Mouse (Mus musculus) intestine, postnatal 0 days (tissue): ENCODE measurements around the gene Zfp706. TPM values are rescaled to one million over a fixed set of nuclear protein-coding genes. Genes with fewer than 3 reads are reported as not detected.

ENCODE experiments used
- ATAC-seq: fragments of 200-750 bp; cut with Nextera tagmentation; 2 replicates; pipeline ENCODE4 v1.8.0; 2017; ENCODE audit warnings: mild to moderate bottlenecking, moderate TSS enrichment, moderate library complexity
- H3K27ac ChIP-seq: fragments of 300-500 bp; sonication (generic); 2 replicates; pipeline ENCODE4 v1.5.1; 2014; ENCODE audit warnings: mild to moderate bottlenecking, low read depth, low read length, moderate library complexity
- H3K27me3 ChIP-seq: fragments of 300-500 bp; sonication (generic); replicated peaks from 2 replicates; pipeline ENCODE4 v1.6.1; 2014; ENCODE audit warnings: low read length, mixed read lengths; ENCODE audit not compliant: control insufficient read depth, insufficient read depth
- H3K36me3 ChIP-seq: fragments of 300-500 bp; sonication (generic); 2 replicates; pipeline ENCODE4 v1.6.1; 2014; ENCODE audit warnings: mild to moderate bottlenecking, moderate library complexity; ENCODE audit not compliant: control insufficient read depth, insufficient read depth
- H3K4me1 ChIP-seq: fragments of 300-500 bp; sonication (generic); replicated peaks from 2 replicates; pipeline ENCODE4 v1.6.1; 2014; ENCODE audit warnings: antibody characterized with exemption, low read length, mixed read lengths; ENCODE audit not compliant: control insufficient read depth, insufficient read depth
- H3K4me2 ChIP-seq: fragments of 300-500 bp; sonication (generic); replicated peaks from 2 replicates; pipeline ENCODE4 v1.6.1; 2014; ENCODE audit warnings: low read depth, mild to moderate bottlenecking, moderate library complexity
- H3K4me3 ChIP-seq: fragments of 300-500 bp; sonication (generic); 2 replicates; pipeline ENCODE4 v1.5.1; 2014; ENCODE audit warnings: low read depth, low read length
- H3K9ac ChIP-seq: fragments of 300-500 bp; sonication (generic); 2 replicates; pipeline ENCODE4 v1.6.1; 2014; ENCODE audit warnings: mild to moderate bottlenecking, low read depth, low read length
- H3K9me3 ChIP-seq: fragments of 300-500 bp; sonication (generic); 2 replicates; pipeline ENCODE4 v1.6.1; 2016; ENCODE audit warnings: mixed run types; ENCODE audit not compliant: control insufficient read depth
- CTCF ChIP-seq: sonication (generic); IDR thresholded peaks from 2 replicates; pipeline ENCODE4 v1.5.1; 2016; ENCODE audit warnings: low read depth, mild to moderate bottlenecking, control low read depth, antibody characterized with exemption, moderate library complexity
- WGBS: fragments of 180-500 bp; shearing (Covaris S2); extraction: QIAGEN DNeasy Blood & Tissue Kit; methylation state at CpG from one replicate; pipeline ENCODE4 v1.1.7; 2014; 5-methylcytosine and 5-hydroxymethylcytosine counted together
- polyA plus RNA-seq: library from polyadenylated mRNA; unstranded; fragments of >200 nt; fragmentation: Nextera tagmentation; extraction: Ambion mirVana; gene quantifications from 2 replicates; pipeline ENCODE4 v1.2.1, GENCODE M21; 2015

Zfp706 gene
- polyA plus RNA-seq, 1 experiment from 2014 or later, result 609 TPM

DNA sequence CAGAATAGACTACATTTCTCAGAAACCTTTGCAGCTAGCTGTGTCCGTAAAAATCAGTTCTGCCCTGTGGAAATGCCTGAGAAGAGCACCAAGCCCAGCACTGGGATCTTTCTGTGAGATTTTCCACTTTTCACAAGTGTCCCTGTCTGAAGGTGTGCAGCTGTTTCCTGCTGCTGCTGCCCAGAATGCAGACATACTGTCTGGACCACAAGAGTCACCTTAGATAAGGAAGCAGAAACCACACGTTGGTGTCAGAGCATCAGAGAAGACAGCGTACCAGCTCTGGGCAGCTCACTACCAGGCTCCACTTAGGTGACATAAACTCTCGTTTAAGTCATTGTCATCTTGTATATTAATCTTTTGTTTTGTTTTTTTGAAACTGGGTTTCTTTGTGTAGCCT is 41.8 kb downstream of the Zfp706 start:
- H3K27me3 ChIP-seq, result no peaks in the 10 kb centered on the region
- ATAC-seq, result no peak
- 76% methylated on average over 4 of the region's 4 CpGs for WGBS
- no peak overlapping the region for H3K4me2 ChIP-seq
- H3K9me3 ChIP-seq, result no peaks in the 10 kb centered on the region
- H3K27ac ChIP-seq, result no peak overlapping the region
- H3K4me3 ChIP-seq, result no peak overlapping the region
- no peaks in the 10 kb centered on the region for H3K36me3 ChIP-seq
- TF ChIP-seq CTCF, result no peak
- H3K4me1 ChIP-seq, result peaks cover 4% of the 10 kb centered on the region; the same call in 1 of the 2 replicates
- H3K9ac ChIP-seq, result no peak overlapping the region

DNA sequence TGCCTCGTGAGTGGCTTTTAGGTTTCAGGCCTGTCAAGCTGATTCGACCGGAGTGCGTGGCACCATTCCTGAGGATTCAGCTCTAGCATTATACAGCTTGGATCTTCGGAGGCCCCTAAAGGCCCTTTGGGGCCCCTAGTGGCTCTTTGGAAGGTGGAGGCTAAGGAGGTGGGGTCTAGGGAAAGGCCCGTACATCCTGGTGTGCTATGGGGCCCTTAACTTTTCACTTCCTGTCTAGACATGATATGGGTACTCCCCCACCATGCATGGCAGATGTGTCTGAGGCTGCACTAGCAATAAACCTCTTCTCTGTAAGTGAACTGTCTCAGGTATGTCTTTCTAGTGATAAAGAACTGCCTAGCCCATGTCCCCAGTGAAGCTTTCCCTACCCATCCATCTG is 44.6 kb downstream of the Zfp706 start:
- no peak for ATAC-seq
- H3K27me3 ChIP-seq, result no peaks in the 10 kb centered on the region
- no peaks in the 10 kb centered on the region for H3K36me3 ChIP-seq
- no peak for TF ChIP-seq CTCF
- no peak overlapping the region for H3K4me3 ChIP-seq
- no peak overlapping the region for H3K4me2 ChIP-seq
- peaks cover 4% of the 10 kb centered on the region; the same call in 1 of the 2 replicates for H3K4me1 ChIP-seq
- H3K9me3 ChIP-seq, result no peaks in the 10 kb centered on the region
- no peak overlapping the region for H3K9ac ChIP-seq
- WGBS, result 82% methylated on average over 6 of the region's 6 CpGs
- H3K27ac ChIP-seq, result no peak overlapping the region

DNA sequence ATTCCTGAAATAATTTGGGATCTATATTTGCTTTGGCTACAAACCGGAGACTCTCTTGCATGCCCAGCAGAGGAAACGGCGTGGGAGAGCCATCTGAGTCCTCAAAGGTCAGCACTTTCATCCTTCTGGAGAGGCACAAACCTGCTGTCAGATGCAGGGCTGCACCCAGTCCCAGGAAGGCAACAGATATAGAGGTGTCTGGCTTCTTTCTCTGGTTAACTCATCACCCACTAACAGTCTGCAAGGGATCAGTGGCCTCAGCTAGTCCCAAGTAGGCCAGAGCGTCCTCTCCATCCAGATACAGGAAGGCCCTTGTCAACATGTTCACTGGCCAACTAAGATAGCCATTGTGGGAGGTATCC is 46.7 kb downstream of the Zfp706 start:
- TF ChIP-seq CTCF, result no peak
- H3K36me3 ChIP-seq, result no peaks in the 10 kb centered on the region
- H3K4me1 ChIP-seq, result no peaks in the 10 kb centered on the region
- no peaks in the 10 kb centered on the region for H3K9me3 ChIP-seq
- no peaks in the 10 kb centered on the region for H3K27me3 ChIP-seq
- ATAC-seq, result peak; percentile 34
- H3K9ac ChIP-seq, result no peak overlapping the region
- 61% methylated on average over 4 of the region's 4 CpGs for WGBS
- H3K4me3 ChIP-seq, result no peak overlapping the region
- H3K4me2 ChIP-seq, result 0 out of 2 replicates have a peak overlapping the region, but pooled peaks have one; percentile 9
- H3K27ac ChIP-seq, result peak overlapping the region; percentile 35; the same call in 1 of the 2 replicates

GRCm38 (mm10) chr15:36960010-36960875 is 47.3 kb downstream of the Zfp706 start:
- ATAC-seq, result peak; percentile 96
- no peak for TF ChIP-seq CTCF
- Histone ChIP-seq H3K27ac (peak overlapping the region; percentile 46), H3K4me1 (no peaks in the 10 kb centered on the region), H3K9ac (no peak overlapping the region), H3K27me3 (no peaks in the 10 kb centered on the region), H3K36me3 (no peaks in the 10 kb centered on the region), H3K4me3 (0 out of 2 replicates have a peak overlapping the region, but pooled peaks have one; percentile 16), H3K4me2 (peak overlapping the region; percentile 49), H3K9me3 (no peaks in the 10 kb centered on the region)
- WGBS, result 36% methylated on average over 17 of the region's 17 CpGs

DNA sequence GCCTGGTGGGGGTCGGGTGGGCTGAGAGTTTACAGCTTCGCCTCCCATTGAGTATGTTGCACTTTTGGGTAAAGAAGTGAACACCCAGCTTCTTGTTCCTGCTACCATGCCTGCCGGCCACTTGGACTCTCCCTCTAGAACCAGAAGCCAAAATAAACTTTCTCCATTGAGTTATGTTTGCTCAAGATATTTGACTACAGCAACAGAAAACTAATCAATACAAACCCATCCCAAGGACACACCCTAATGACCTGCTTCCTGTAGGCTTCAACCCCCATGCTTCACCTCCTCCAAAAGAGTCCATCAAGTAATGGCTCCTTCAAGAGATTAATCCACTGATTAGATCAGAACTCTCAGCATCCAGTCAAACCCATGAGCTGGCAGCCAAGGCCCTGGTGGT is 51.4 kb downstream of the Zfp706 start:
- Histone ChIP-seq H3K4me2 (no peak overlapping the region), H3K27me3 (no peaks in the 10 kb centered on the region), H3K4me1 (no peaks in the 10 kb centered on the region), H3K36me3 (no peaks in the 10 kb centered on the region), H3K27ac (no peak overlapping the region), H3K4me3 (no peak overlapping the region), H3K9ac (no peak overlapping the region), H3K9me3 (no peaks in the 10 kb centered on the region)
- no peak for ATAC-seq
- 84% methylated on average over 3 of the region's 3 CpGs for WGBS
- TF ChIP-seq CTCF, result no peak

- no peak for TF ChIP-seq CTCF
- WGBS, result 74% methylated on average over 2 of the region's 2 CpGs
- Histone ChIP-seq H3K4me2 (no peak overlapping the region), H3K4me3 (no peak overlapping the region), H3K27me3 (no peaks in the 10 kb centered on the region), H3K9me3 (no peaks in the 10 kb centered on the region), H3K4me1 (no peaks in the 10 kb centered on the region; the same call in 1 of the 2 replicates), H3K9ac (no peak overlapping the region), H3K36me3 (no peaks in the 10 kb centered on the region), H3K27ac (peak overlapping the region; percentile 28; the same call in 1 of the 2 replicates)
- ATAC-seq, result peak; percentile 62
These were observed 57.3 kb downstream of the Zfp706 start for GRCm38 (mm10) chr15:36950258-36950657.
